Mouse (Mus musculus) kidney, embryonic 14.5 days (tissue): ENCODE results near the gene Mtfmt. TPM values are rescaled to one million over a fixed set of nuclear protein-coding genes. Genes with fewer than 3 reads are reported as not detected.

Experiments
- ATAC-seq: fragments of 200-750 bp; cut with Nextera tagmentation; 2 replicates; pipeline ENCODE4 v1.8.0; 2017; ENCODE audit warnings: moderate number of reproducible peaks, mild to moderate bottlenecking, moderate TSS enrichment, moderate library complexity; ENCODE audit not compliant: low FRiP score, low TSS enrichment
- H3K27ac ChIP-seq: fragments of 300-500 bp; sonication (generic); 2 replicates; pipeline ENCODE4 v1.5.1; 2014; ENCODE audit warnings: low read depth, mild to moderate bottlenecking, low read length, moderate library complexity, mixed read lengths
- H3K27me3 ChIP-seq: fragments of 300-500 bp; sonication (generic); 2 replicates; pipeline ENCODE4 v1.6.1; 2014; ENCODE audit warnings: mild to moderate bottlenecking, low read length; ENCODE audit not compliant: control insufficient read depth, insufficient read depth
- H3K36me3 ChIP-seq: fragments of 300-500 bp; sonication (generic); 2 replicates; pipeline ENCODE4 v1.6.1; 2014; ENCODE audit warnings: low read length, mixed read lengths; ENCODE audit not compliant: control insufficient read depth, insufficient read depth
- H3K4me1 ChIP-seq: fragments of 300-500 bp; sonication (generic); 2 replicates; pipeline ENCODE4 v1.6.1; 2014; ENCODE audit warnings: low read length, mixed read lengths; ENCODE audit not compliant: control insufficient read depth, insufficient read depth
- H3K4me2 ChIP-seq: fragments of 300-500 bp; sonication (generic); replicated peaks from 2 replicates; pipeline ENCODE4 v1.6.1; 2014; ENCODE audit warnings: low read depth, mild to moderate bottlenecking, low read length
- H3K4me3 ChIP-seq: fragments of 300-500 bp; sonication (generic); 2 replicates; pipeline ENCODE4 v1.5.1; 2014; ENCODE audit warnings: mild to moderate bottlenecking, low read length
- H3K9ac ChIP-seq: fragments of 300-500 bp; sonication (generic); 2 replicates; pipeline ENCODE4 v1.6.1; 2014; ENCODE audit warnings: low read depth, mild to moderate bottlenecking, low read length, moderate library complexity
- H3K9me3 ChIP-seq: fragments of 300-500 bp; sonication (generic); 2 replicates; pipeline ENCODE4 v1.6.1; 2016; ENCODE audit warnings: low read length; ENCODE audit not compliant: control insufficient read depth
- WGBS: fragments of 180-500 bp; shearing (Covaris S2); extraction: QIAGEN DNeasy Blood & Tissue Kit; methylation state at CpG from one replicate; pipeline ENCODE4 v1.1.7; 2014; 5-methylcytosine and 5-hydroxymethylcytosine counted together
- polyA plus RNA-seq: library from polyadenylated mRNA; unstranded; fragments of >200 nt; fragmentation: Nextera tagmentation; extraction: Ambion mirVana; gene quantifications from 2 replicates; pipeline ENCODE4 v1.2.1, GENCODE M21; 2014

Gene Mtfmt
- polyA plus RNA-seq, 1 experiment from 2014 or later = 22.0 TPM

DNA sequence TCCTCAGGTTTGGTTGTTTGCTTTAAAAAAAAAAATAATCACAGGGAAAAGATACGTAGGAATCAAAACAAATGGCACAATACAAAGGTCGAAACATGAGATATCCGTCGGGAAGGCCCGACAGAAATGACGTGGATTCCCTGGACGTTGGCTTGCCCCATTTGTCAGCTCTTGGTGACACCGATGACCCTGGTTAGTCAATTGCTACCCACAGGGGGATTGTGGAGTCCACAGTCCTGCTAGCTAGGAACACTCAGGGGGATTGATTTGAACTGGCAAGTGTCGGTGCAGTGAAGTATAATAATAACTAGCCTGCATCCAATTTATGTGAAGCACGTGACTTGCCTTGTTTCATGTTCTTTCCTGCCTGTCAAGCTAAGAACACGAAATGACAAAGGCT, 32.1 kb downstream of the Mtfmt start:
- no peaks in the 10 kb centered on the region for H3K27me3 ChIP-seq
- no peak overlapping the region for H3K27ac ChIP-seq
- no peak for ATAC-seq
- H3K9me3 ChIP-seq = no peaks in the 10 kb centered on the region
- no peak overlapping the region for H3K4me3 ChIP-seq
- H3K4me2 ChIP-seq = no peak overlapping the region
- 41% methylated on average over 11 of the region's 11 CpGs for WGBS
- H3K4me1 ChIP-seq = no peaks in the 10 kb centered on the region; the same call in 1 of the 2 replicates
- H3K9ac ChIP-seq = no peak overlapping the region
- peaks cover 20% of the 10 kb centered on the region; the same call in 1 of the 2 replicates for H3K36me3 ChIP-seq

DNA sequence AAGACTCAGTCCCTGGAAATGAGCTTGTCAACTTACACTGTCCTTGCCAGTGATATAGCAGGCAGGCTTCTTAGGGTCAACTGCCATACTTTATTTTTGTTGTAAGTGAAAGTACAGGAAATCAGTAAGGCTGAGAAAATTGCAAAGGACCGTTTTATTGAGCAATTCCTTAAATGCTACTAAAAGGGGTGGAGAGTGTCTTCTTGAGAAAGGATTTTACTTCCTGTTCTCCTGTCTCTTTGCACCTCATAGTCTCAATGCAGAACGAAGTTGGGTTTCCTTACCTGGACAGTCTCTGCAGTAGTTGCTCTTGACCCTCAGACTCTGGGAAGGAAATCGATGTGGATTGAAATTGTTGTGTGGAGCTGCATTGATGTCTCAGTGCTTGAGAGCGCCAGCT, 37.2 kb downstream of the Mtfmt start:
- Histone ChIP-seq H3K36me3 (peaks cover 53% of the 10 kb centered on the region), H3K27ac (no peak overlapping the region)
- no peak for ATAC-seq

DNA sequence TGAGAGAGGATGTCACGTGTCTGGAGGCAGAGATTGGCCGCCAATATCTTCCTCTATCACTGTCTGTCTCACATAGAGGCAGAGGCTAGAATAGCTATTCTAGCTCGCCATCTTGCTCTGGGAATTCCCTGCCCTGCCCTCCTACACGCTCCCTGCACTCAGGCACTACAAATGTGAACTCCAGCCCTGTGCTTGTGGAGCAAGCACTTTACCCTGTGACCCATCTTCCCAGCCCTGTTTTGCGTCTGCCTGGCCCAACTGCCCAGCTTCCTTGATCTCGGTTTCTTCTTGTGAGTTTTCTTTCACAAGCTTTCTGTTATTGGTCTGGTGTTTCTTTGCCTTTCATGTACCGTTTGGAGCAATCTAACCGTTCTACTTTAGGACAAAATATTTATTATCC, 43.6 kb downstream of the Mtfmt start:
- 90% methylated on average over 8 of the region's 8 CpGs for WGBS
- H3K4me3 ChIP-seq = no peak overlapping the region
- H3K9ac ChIP-seq = no peak overlapping the region
- no peaks in the 10 kb centered on the region for H3K27me3 ChIP-seq
- no peaks in the 10 kb centered on the region for H3K4me1 ChIP-seq
- no peaks in the 10 kb centered on the region for H3K9me3 ChIP-seq
- peaks cover 88% of the 10 kb centered on the region for H3K36me3 ChIP-seq
- no peak overlapping the region for H3K27ac ChIP-seq
- H3K4me2 ChIP-seq = no peak overlapping the region
- no peak for ATAC-seq

More for the DNA sequence above, 37.2 kb downstream of the Mtfmt start:
- no peaks in the 10 kb centered on the region for H3K27me3 ChIP-seq
- no peaks in the 10 kb centered on the region for H3K9me3 ChIP-seq
- H3K9ac ChIP-seq = no peak overlapping the region
- H3K4me1 ChIP-seq = no peaks in the 10 kb centered on the region
- H3K4me3 ChIP-seq = no peak overlapping the region
- no peak overlapping the region for H3K4me2 ChIP-seq
- WGBS = 92% methylated on average over 4 of the region's 4 CpGs

DNA sequence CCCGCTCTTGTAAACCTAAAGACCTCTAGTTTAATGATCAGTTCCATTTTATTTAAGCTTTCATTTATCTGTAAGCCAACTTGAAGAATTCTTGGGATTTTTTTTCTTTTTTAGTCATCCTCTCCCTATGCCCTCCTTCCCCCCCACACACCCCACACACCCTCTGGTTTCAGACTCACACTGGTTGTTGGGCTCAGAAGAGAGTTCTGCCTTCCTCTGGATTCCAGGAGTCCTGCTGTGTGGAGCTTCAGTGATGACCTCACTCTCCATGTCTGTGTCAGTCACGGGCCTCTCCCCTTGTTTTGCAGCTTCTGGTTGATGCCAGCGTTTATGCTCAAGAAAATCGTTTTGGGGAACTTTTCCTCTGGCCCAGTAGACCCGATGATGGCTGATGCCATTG, 44.5 kb downstream of the Mtfmt start:
- Histone ChIP-seq H3K9me3 (no peaks in the 10 kb centered on the region), H3K36me3 (peaks cover 88% of the 10 kb centered on the region), H3K27me3 (no peaks in the 10 kb centered on the region), H3K4me1 (no peaks in the 10 kb centered on the region), H3K4me3 (no peak overlapping the region), H3K9ac (no peak overlapping the region), H3K27ac (no peak overlapping the region), H3K4me2 (no peak overlapping the region)
- WGBS = 91% methylated on average over 5 of the region's 5 CpGs
- ATAC-seq = no peak

DNA sequence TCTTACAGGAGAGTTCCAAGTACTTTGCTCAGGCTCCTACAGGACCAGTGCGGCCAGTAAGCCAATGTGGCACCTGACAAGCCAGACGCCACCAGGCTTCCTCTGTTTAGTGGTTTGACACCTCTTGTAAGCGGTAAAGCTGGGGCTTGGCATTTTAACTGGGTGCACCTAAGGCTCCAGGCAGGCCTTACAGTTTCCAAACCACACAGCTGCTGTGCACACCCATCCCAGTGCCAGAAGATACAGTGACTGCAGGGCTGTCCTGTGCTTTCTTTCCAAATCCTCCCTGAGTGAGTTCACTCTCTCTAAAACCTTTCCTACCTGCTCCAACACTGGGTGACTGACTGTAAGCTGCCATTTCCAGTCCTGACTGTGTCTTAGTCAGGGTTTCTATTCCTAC, 55.9 kb downstream of the Mtfmt start:
- Histone ChIP-seq H3K4me3 (no peak overlapping the region), H3K27me3 (no peaks in the 10 kb centered on the region), H3K36me3 (peaks cover 17% of the 10 kb centered on the region), H3K4me2 (no peak overlapping the region), H3K9ac (no peak overlapping the region), H3K4me1 (no peaks in the 10 kb centered on the region), H3K9me3 (no peaks in the 10 kb centered on the region), H3K27ac (no peak overlapping the region)
- WGBS = 79% methylated on average over 3 of the region's 3 CpGs
- ATAC-seq = no peak

DNA sequence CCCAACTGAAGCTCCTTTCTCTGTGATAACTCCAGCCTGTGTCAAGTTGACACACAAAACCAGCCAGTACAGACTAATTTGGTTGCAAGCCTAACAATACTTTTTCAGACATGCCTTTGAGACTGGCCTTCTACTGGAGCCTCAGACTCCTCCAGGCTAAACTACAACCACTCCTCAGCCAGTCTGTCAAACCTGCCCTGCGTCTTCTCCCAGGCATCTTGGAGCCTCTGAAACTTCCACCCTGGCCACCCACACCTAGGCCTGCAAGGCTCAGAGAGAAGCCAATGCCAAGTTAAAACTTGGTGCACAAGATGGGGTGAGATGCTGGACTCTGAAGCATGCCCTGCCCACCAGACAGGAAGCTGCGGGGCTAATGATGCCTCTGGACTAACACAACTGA, 56.8 kb downstream of the Mtfmt start:
- H3K4me1 ChIP-seq = no peaks in the 10 kb centered on the region
- WGBS = 89% methylated on average over 2 of the region's 2 CpGs
- no peak for ATAC-seq
- no peaks in the 10 kb centered on the region for H3K27me3 ChIP-seq
- H3K36me3 ChIP-seq = peaks cover 9% of the 10 kb centered on the region
- H3K4me3 ChIP-seq = no peak overlapping the region
- no peaks in the 10 kb centered on the region for H3K9me3 ChIP-seq
- H3K9ac ChIP-seq = no peak overlapping the region
- no peak overlapping the region for H3K27ac ChIP-seq
- H3K4me2 ChIP-seq = no peak overlapping the region

DNA sequence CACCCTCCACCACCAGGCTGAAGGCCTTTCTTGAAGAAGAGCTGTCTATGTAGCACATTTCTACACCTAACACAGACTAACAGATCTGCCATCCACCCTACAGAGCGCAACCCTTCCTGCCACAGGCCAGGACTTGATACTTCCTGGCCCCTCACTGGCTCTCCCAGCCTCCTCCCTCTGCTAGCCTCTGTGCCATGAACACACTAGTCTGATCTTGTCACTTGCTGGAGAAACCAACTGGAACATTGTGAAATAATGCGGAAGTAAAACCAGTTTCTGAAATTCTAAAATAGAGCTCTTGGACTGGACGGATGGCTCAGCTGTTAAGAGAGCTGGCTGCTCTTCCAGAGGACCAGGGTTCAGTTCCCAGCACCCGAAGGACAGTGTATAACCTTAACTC, 57.3 kb downstream of the Mtfmt start:
- Histone ChIP-seq H3K36me3 (peaks cover 4% of the 10 kb centered on the region), H3K4me3 (no peak overlapping the region), H3K9ac (no peak overlapping the region), H3K4me1 (no peaks in the 10 kb centered on the region), H3K4me2 (no peak overlapping the region), H3K27me3 (no peaks in the 10 kb centered on the region), H3K27ac (no peak overlapping the region), H3K9me3 (no peaks in the 10 kb centered on the region)
- WGBS = 91% methylated on average over 4 of the region's 4 CpGs
- no peak for ATAC-seq

DNA sequence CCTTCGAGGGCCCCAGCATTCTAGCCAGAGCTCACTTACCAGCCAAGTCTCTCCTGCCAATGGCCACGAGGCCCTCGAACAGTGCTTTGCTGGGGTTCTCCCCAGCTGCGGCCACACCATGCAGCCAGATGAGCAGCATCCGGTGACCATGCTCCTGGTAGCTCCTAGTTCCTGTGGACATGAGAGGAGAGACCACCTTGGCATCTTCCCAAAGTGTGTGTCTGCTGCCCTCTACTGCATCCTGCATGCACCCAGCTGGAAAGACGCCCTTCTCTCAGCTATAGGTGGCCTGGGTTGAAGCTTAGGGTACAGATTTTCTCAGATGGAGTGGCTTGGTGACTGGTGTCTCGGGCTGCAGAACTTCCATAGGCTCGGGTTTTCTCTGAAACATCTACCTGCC, 66.6 kb downstream of the Mtfmt start:
- H3K27ac ChIP-seq = no peak overlapping the region
- ATAC-seq = no peak
- no peaks in the 10 kb centered on the region for H3K9me3 ChIP-seq
- no peak overlapping the region for H3K4me2 ChIP-seq
- H3K9ac ChIP-seq = no peak overlapping the region
- H3K4me3 ChIP-seq = no peak overlapping the region
- H3K27me3 ChIP-seq = no peaks in the 10 kb centered on the region
- no peaks in the 10 kb centered on the region for H3K4me1 ChIP-seq
- 62% methylated on average over 8 of the region's 8 CpGs for WGBS
- no peaks in the 10 kb centered on the region for H3K36me3 ChIP-seq
